18 mouse cellular contexts compared by ENCODE assay signal in the genomic region with DNA sequence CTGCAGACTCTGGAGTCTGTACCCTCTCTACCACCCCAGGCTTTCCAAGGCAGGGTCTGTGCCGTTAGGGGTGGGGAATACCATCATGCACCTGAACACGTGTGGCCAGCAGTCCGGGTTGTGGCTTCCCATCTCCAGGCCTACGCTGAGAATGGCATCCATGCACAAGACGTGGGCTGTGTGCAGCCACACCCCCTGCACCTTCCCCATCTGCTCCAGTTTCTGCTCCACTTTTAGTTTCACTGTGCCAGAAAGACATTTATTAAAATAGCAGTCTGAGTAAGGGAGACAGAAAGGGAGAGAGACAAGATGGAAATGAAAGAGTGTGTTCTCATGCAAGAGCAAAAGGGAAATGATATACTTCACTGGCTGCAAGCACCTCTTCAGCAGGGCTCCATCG.
DNase-seq lines count a peak whose midpoint lies in the region.
"Had no signal": no experiment of that assay in that cellular context is flagged by ENCODE, and none has a peak within 500 bp of the region (broad histone marks: within the 10 kb centered on the region; RNA-seq: fewer than 3 reads in every experiment).

No protein-coding gene starts in this region.

- no peak overlapping the region for H3K4me3 ChIP-seq in midbrain, embryonic 10.5 days
- H3K4me3 ChIP-seq in forebrain, embryonic 10.5 days, result no peak overlapping the region
- H3K4me3 ChIP-seq: forebrain, embryonic 13.5 days; heart, embryonic 10.5 days; limb, embryonic 15.5 days had no signal

- intact Hi-C loops in left cerebral cortex, postnatal 10 days (cut with DNase I), result no loop called here

- no peaks in the 10 kb centered on the region for H3K4me1 ChIP-seq in midbrain, embryonic 10.5 days
- no peaks in the 10 kb centered on the region for H3K4me1 ChIP-seq in forebrain, embryonic 10.5 days
- H3K4me1 ChIP-seq: forebrain, embryonic 13.5 days; heart, embryonic 10.5 days; limb, embryonic 15.5 days had no signal

- H3K27ac ChIP-seq in midbrain, embryonic 10.5 days (replicated peaks), result no peak overlapping the region
- no peak overlapping the region for H3K27ac ChIP-seq in forebrain, embryonic 10.5 days
- H3K27ac ChIP-seq: forebrain, embryonic 13.5 days; heart, embryonic 10.5 days; hindbrain, postnatal 0 days; limb, embryonic 15.5 days had no signal

- 92% methylated on average over 6 of the region's 6 CpGs for WGBS in midbrain, embryonic 10.5 days
- WGBS in forebrain, embryonic 10.5 days, result 92% methylated on average over 6 of the region's 6 CpGs

- H3K36me3 ChIP-seq in midbrain, embryonic 10.5 days, result no peaks in the 10 kb centered on the region
- no peaks in the 10 kb centered on the region for H3K36me3 ChIP-seq in forebrain, embryonic 10.5 days (replicated peaks)
- H3K36me3 ChIP-seq: heart, embryonic 10.5 days; limb, embryonic 15.5 days had no signal

- no peaks in the 10 kb centered on the region for H3K27me3 ChIP-seq in midbrain, embryonic 10.5 days (ENCODE audit: low read depth, poor library complexity, severe bottlenecking)
- H3K27me3 ChIP-seq in forebrain, embryonic 10.5 days (ENCODE audit: poor library complexity, severe bottlenecking), result no peaks in the 10 kb centered on the region
- H3K27me3 ChIP-seq: forebrain, embryonic 13.5 days; limb, embryonic 15.5 days had no signal

- H3K9me3 ChIP-seq in midbrain, embryonic 10.5 days (replicated peaks), result no peaks in the 10 kb centered on the region
- no peaks in the 10 kb centered on the region for H3K9me3 ChIP-seq in forebrain, embryonic 10.5 days
- H3K9me3 ChIP-seq: forebrain, embryonic 13.5 days; heart, embryonic 10.5 days; limb, embryonic 15.5 days had no signal

- DNase-seq in layer of hippocampus, adult 18-20 months (ENCODE audit: low spot score in 2 of 2), result peak; percentile 42 to 76
- no peak for DNase-seq in layer of hippocampus, postnatal 10 days (ENCODE audit: low spot score in 2 of 2)
- peak; percentile 73 to 89 for DNase-seq in frontal cortex, postnatal 36 days (ENCODE audit: low spot score in 2 of 2)
- DNase-seq in left cerebral cortex, postnatal 10 days (ENCODE audit: extremely low spot score in 1 of 2, low spot score in 2 of 2), result peak; percentile 40 to 52
- DNase-seq in telencephalon, adult 2 months (ENCODE audit: low read depth, low spot score), result peak; percentile 88
- no peak for DNase-seq in midbrain, embryonic 10.5 days (ENCODE audit: low spot score)
- no peak for DNase-seq in forebrain, embryonic 10.5 days (ENCODE audit: extremely low spot score, low spot score)
- DNase-seq: gastrocnemius, postnatal 25 days; kidney, adult 2 months; kidney, postnatal 25 days; lung, adult 18-20 months; lung, postnatal 4 days; midbrain, embryonic 14.5 days; thymus, postnatal 25 days had no signal

Comparison
In these comparisons a context has a peak if more than half of its experiments do, and no peak if none do; other contexts are left out.
1. DNase-seq: peak in layer of hippocampus, adult 18-20 months (2 of 2), frontal cortex, postnatal 36 days (2 of 2), left cerebral cortex, postnatal 10 days (2 of 2) and telencephalon, adult 2 months (single experiment); none in layer of hippocampus, postnatal 10 days (0 of 2), midbrain, embryonic 10.5 days (single experiment) and forebrain, embryonic 10.5 days (single experiment).